Mouse (Mus musculus) C2C12 (cell line): ENCODE data around the gene Lats1. TPM values are rescaled to one million over a fixed set of nuclear protein-coding genes. Genes with fewer than 3 reads are reported as not detected.
A peak's percentile ranks its signal among the peaks of the same experiment; 100 is the strongest.

Source experiments
- H3K27me3 ChIP-seq: one replicate; pipeline ENCODE4 v1.6.1; 2011; ENCODE audit not compliant: control insufficient read depth, insufficient read depth, insufficient read length
- H3K36me3 ChIP-seq: one replicate; pipeline ENCODE4 v1.6.1; 2011; ENCODE audit not compliant: control insufficient read depth, insufficient read depth
- H3K4me3 ChIP-seq: one replicate; pipeline ENCODE4 v1.5.1; 2011; ENCODE audit warnings: mild to moderate bottlenecking, control low read depth; ENCODE audit not compliant: poor library complexity, insufficient read depth, severe bottlenecking
- H3K79me2 ChIP-seq: one replicate; pipeline ENCODE4 v1.6.1; 2011; ENCODE audit not compliant: control insufficient read depth, insufficient read depth
- H3K79me3 ChIP-seq: one replicate; pipeline ENCODE4 v1.6.1; 2011; ENCODE audit warnings: low read depth, control low read depth
- H3ac ChIP-seq: one replicate; pipeline ENCODE3; 2011; ENCODE audit warnings: low read depth; ENCODE audit not compliant: control insufficient read depth, insufficient read length
- CEBPB ChIP-seq: IDR thresholded peaks from one replicate; pipeline ENCODE4 v1.6.1; 2011; ENCODE audit warnings: low read depth, mild to moderate bottlenecking, control low read depth, moderate library complexity
- CTCF ChIP-seq: IDR thresholded peaks from one replicate; pipeline ENCODE4 v1.5.1; 2011; ENCODE audit not compliant: control insufficient read depth, insufficient read depth, insufficient read length
- FOSL1 ChIP-seq: IDR thresholded peaks from one replicate; pipeline ENCODE4 v1.8.0; 2011; ENCODE audit warnings: mild to moderate bottlenecking, low read length; ENCODE audit not compliant: poor library complexity, insufficient read depth, severe bottlenecking
- MAX ChIP-seq: IDR thresholded peaks from one replicate; pipeline ENCODE4 v1.6.1; 2011; ENCODE audit warnings: mild to moderate bottlenecking, control low read depth
- MYOD1 ChIP-seq: IDR thresholded peaks from one replicate; pipeline ENCODE4 v1.6.1; 2011; ENCODE audit warnings: low read depth; ENCODE audit not compliant: control insufficient read depth, insufficient read length
- MYOG ChIP-seq: IDR thresholded peaks from one replicate; pipeline ENCODE4 v1.6.1; 2011; ENCODE audit not compliant: control insufficient read depth, insufficient read length; ENCODE audit errors: extremely low read depth
- USF1 ChIP-seq: IDR thresholded peaks from one replicate; pipeline ENCODE4 v1.6.1; 2011; ENCODE audit warnings: low read depth, mild to moderate bottlenecking, control low read depth, moderate library complexity
- polyA plus RNA-seq: library from polyadenylated mRNA; unstranded; fragments of >200 nt; fragmentation: generic; extraction: Trizol; gene quantifications from one replicate; pipeline ENCODE4 v1.2.1, GENCODE M21; 2012; ENCODE audit warnings: missing spikeins

Lats1 gene
- polyA plus RNA-seq, 1 experiment: 7.1 TPM

DNA sequence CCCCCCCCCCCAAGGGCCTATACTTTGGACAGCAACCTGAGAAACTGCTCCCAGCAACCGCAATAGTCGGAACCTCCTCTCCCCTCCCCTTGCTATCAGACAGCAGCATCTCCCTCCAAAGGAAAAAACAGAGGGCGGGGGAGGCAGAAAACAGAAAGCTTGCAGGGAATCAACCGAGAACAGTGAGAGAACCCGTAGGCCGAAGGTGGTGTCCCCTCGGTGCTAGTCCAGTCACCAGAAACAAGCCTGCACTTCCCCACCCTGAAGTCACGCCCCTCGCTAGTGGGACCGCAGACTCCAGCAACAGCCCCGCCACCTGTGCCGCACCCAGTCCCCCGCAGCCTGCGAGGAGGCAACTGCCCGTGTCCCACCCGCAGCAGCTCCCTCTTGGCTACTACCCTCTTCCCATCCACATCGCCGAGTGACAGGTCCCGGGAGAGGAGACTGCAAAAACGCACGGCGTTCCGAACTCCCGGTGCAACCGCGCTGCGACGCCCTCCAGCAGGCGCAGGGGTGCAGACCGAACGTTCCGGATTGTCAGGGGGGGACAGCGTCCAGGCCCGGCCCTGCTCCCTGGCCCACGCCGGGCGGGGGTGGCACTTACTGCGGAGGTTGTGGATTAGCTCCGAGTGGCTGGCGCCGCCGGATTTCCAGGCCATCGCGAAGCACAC lies 18.4 kb upstream of the Lats1 start:
- Histone ChIP-seq H3K79me3 (peaks cover 52% of the 10 kb centered on the region), H3K4me3 (peak overlapping the region; percentile 82), H3K27me3 (no peaks in the 10 kb centered on the region), H3K79me2 (peaks cover 68% of the 10 kb centered on the region), H3K36me3 (peaks cover 4% of the 10 kb centered on the region), H3ac (peak overlapping the region; percentile 97)
- TF ChIP-seq USF1 (no peak), CEBPB (no peak), CTCF (no peak), MYOD1 (no peak), MYOG (no peak), FOSL1 (no peak), MAX (no peak)

DNA sequence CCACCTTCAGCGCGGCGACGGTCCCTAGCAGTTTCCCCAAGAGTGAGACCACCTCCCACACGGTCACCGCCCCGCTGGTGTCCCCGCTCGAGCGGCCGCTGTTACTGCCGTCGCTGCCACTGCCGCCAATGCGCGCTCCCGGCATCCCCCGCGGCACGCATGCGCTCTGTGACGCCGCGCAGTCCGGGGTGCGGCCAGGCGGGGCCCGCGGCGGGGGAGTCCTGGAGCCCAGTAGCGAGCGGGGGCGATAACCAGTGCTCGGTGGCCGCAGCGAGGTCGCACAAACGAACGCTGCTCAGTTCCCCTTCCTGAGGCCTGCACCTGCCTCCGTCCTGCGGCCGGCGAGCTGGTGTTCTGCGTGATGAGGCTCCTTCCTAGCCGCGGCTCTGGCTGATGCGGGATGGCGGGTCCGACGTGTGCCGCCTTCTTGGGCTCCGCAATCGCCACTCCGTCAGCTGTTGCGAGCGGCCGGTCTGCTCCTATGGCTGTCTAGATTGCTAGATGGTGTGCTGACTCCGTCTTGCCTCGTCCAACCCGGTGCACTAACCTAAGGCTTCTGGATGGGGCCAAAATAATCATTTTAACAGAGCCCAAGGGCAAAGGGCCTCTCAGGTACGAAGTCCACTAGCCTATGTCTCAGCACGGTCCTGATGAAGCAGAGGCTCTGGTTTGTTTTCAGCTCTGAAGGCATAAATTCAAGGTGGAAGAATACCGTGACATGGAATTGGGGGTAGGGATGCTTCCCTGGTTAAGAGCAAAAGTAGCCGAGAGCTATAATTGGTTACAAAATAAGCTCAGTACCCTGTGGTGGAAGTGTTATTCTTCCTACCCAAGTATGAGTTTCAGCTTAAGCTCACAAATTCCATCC lies 17.6 kb upstream of the Lats1 start:
- Histone ChIP-seq H3K27me3 (no peaks in the 10 kb centered on the region), H3K4me3 (peak overlapping the region; percentile 82), H3ac (peak overlapping the region; percentile 97), H3K79me3 (peaks cover 52% of the 10 kb centered on the region), H3K79me2 (peaks cover 68% of the 10 kb centered on the region), H3K36me3 (no peaks in the 10 kb centered on the region)
- TF ChIP-seq MAX (peak; percentile 76), MYOG (no peak)

DNA sequence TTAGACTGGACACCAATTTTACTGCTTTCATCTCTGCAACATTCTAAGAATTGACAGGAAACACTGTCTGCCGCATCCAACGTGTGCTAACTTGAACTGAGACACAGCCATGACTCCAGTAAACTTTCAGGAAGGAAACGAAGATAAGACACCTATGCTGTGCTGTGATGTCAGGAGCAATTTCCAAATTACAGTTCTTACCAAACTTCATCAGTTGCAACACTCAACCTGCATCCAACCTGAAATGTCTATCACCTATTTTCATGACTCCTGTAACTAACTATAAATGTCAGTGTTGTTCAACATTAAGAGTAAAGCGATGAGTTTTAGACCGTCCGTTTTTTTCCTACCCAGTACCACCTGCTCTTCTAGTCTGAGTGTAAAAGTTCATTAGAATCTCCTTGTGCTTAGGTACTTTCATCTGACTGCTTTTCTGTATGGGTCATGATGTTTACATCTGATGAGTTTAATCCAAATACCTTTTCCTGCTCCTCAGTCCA lies 16.9 kb upstream of the Lats1 start:
- H3ac ChIP-seq: peak overlapping the region; percentile 14
- H3K27me3 ChIP-seq: no peaks in the 10 kb centered on the region
- H3K79me3 ChIP-seq: peaks cover 47% of the 10 kb centered on the region
- no peaks in the 10 kb centered on the region for H3K36me3 ChIP-seq
- TF ChIP-seq MYOD1: no peak
- TF ChIP-seq CTCF: no peak
- TF ChIP-seq MAX: no peak
- no peak for TF ChIP-seq USF1
- no peak for TF ChIP-seq CEBPB
- TF ChIP-seq FOSL1: no peak
- TF ChIP-seq MYOG: no peak
- H3K79me2 ChIP-seq: peaks cover 64% of the 10 kb centered on the region
- H3K4me3 ChIP-seq: peak overlapping the region; percentile 82

GRCm38 (mm10) chr10:7664889-7665288 lies 16.1 kb upstream of the Lats1 start:
- H3ac ChIP-seq: no peak overlapping the region
- no peak for TF ChIP-seq USF1
- no peak for TF ChIP-seq MYOD1
- TF ChIP-seq MYOG: no peak
- no peak for TF ChIP-seq CTCF
- TF ChIP-seq FOSL1: no peak
- TF ChIP-seq MAX: no peak
- peaks cover 43% of the 10 kb centered on the region for H3K79me3 ChIP-seq
- peaks cover 64% of the 10 kb centered on the region for H3K79me2 ChIP-seq
- peaks cover 7% of the 10 kb centered on the region for H3K36me3 ChIP-seq
- no peaks in the 10 kb centered on the region for H3K27me3 ChIP-seq
- H3K4me3 ChIP-seq: no peak overlapping the region

DNA sequence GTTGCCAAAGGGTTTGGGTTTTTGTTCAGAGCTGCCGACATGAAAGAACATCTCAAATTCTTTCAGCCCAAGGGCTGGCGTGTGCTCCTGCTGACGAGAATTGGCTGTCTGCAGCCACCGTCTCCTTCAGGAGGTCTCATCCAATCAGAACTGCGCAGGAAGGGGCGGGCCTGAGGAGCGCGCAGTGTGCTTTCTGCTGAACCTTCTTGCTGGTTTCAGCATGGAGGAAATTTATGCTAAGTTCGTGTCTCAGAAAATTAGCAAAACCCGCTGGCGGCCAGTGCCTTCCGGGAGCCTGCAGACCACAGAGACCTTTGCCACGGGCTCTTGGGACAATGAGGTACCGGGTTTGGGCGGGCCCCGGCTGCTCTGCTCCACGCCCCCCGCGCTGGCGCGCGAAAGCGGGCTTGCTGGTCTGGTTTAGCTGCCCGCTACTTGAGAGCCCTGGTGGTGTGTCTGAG lies 13.6 kb upstream of the Lats1 start, which contains the start of gene Nup43:
Nup43 (plus strand) TSS at position 162 of the 461 bp plus-strand sequence.
- Histone ChIP-seq H3ac (peak within 1 kb of the TSS; percentile 66), H3K36me3 (peaks cover 26% of the 10 kb centered on the region), H3K79me2 (peaks cover 46% of the 10 kb centered on the region), H3K4me3 (peak within 1 kb of the TSS; percentile 74), H3K27me3 (no peaks in the 10 kb centered on the region), H3K79me3 (peaks cover 21% of the 10 kb centered on the region)
- TF ChIP-seq FOSL1 (no peak), MYOD1 (no peak), CTCF (no peak), MYOG (no peak), CEBPB (no peak), MAX (no peak), USF1 (no peak)
